14 mouse cellular contexts compared by ENCODE assay signal in genomic region chr10:39233191-39233590, GRCm38 (mm10).
"Had no signal": no experiment of that assay in that cellular context is flagged by ENCODE, and none has a peak within 500 bp of the region (broad histone marks: within the 10 kb centered on the region; RNA-seq: fewer than 3 reads in every experiment).

No protein-coding gene starts in this region.

- DNase-seq: kidney, postnatal 4 days; liver; liver, embryonic 13.5 days; liver, postnatal 0 days; lung, postnatal 14 days; right cerebral cortex, postnatal 14 days; thymus, postnatal 36 days had no signal

- H3K27me3 ChIP-seq: limb, embryonic 12.5 days; liver, embryonic 13.5 days; lung, embryonic 15.5 days; midbrain, embryonic 12.5 days; neural tube, embryonic 12.5 days had no signal

- ATAC-seq: liver, postnatal 0 days had no signal

- H3K36me3 ChIP-seq: limb, embryonic 12.5 days; liver, embryonic 13.5 days; lung, embryonic 15.5 days; midbrain, embryonic 12.5 days; neural tube, embryonic 12.5 days had no signal

- H3K4me3 ChIP-seq: layer of hippocampus, adult 2 months; limb, embryonic 12.5 days; liver, embryonic 13.5 days; lung, embryonic 15.5 days; megakaryocyte, embryonic 14.5 days; midbrain, embryonic 12.5 days; neural tube, embryonic 12.5 days had no signal

- H3K9ac ChIP-seq: limb, embryonic 12.5 days; liver, embryonic 13.5 days; liver, postnatal 0 days; lung, embryonic 15.5 days; midbrain, embryonic 12.5 days; neural tube, embryonic 12.5 days had no signal

- H3K9me3 ChIP-seq: limb, embryonic 12.5 days; liver, embryonic 13.5 days; lung, embryonic 15.5 days; megakaryocyte, embryonic 14.5 days; midbrain, embryonic 12.5 days; neural tube, embryonic 12.5 days had no signal

- H3K4me1 ChIP-seq: limb, embryonic 12.5 days had no signal

- H3K4me2 ChIP-seq: limb, embryonic 12.5 days; liver, embryonic 13.5 days; lung, embryonic 15.5 days; midbrain, embryonic 12.5 days; neural tube, embryonic 12.5 days had no signal

- H3K27ac ChIP-seq: layer of hippocampus, adult 2 months; limb, embryonic 12.5 days; liver, embryonic 13.5 days; lung, embryonic 15.5 days; macrophage; midbrain, embryonic 12.5 days; neural tube, embryonic 12.5 days had no signal
